Mouse (Mus musculus) thymus, postnatal 25 days (tissue): ENCODE measurements around the gene Spink4.

Experiments used
- DNase-seq: peaks from one replicate; pipeline ENCODE4 v3.0.0; 2022

Spink4 gene

DNA sequence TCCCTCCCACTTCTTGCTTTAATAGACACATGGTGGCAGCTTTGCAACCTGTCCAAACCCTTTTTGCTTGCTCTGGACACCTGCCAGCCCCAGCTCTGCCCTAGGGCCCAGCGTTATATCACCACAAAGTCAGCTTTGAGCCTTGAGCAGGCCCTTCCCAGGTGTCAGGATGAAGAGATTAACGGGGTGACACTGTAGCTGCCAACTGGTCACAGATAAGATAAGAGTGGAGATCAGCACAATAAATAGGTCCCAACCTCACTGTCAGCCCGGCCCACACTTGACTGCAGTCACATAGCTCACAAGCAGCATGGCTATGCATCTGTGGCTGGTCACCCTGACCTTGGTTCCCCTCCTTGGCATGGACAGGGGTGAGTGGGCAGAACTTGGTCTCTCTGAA lies at the start of gene Spink4:
Gene Spink4 (plus strand): TSS at position 268 of the 400 bp plus-strand sequence.
- no peak for DNase-seq

DNA sequence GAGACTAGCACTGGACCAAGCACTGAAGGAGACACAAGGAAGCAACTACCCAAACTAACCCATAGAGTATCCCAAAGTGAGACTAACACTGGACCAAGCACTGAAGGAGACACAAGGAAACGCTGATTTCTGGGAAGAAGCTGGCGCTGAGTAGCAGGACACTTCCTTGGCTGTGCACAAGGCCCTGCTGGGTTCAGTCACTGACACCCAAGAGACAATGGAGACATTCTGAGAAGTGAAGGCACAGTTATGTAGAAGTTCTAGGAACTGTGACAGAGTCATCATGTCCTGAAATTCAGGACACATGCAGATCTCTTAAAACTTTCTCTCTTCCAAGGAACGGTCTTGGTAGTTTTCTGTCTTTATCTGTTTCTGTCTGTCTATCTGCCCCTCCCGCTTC lies 49.6 kb upstream of the Spink4 start:
- DNase-seq: no peak

DNA sequence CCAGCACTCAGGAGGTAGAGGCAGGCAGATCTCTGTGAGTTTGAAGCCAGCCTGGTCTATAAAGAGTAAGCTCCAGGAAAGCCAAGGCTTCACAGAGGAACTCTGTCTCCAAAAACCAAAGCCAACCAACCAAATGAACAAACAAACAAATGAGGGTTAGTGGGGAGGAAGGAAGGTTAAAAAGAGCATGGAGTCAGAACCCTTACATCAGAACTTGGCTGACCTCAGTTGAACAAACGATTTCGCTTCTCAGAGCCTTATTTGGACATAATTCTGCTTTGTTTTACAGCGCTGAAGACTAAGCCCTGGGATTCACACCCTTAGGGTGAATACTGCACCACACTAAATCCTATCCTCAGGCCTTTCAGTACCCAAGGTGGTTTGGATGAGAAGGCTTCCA lies 47.7 kb upstream of the Spink4 start:
- no peak for DNase-seq

DNA sequence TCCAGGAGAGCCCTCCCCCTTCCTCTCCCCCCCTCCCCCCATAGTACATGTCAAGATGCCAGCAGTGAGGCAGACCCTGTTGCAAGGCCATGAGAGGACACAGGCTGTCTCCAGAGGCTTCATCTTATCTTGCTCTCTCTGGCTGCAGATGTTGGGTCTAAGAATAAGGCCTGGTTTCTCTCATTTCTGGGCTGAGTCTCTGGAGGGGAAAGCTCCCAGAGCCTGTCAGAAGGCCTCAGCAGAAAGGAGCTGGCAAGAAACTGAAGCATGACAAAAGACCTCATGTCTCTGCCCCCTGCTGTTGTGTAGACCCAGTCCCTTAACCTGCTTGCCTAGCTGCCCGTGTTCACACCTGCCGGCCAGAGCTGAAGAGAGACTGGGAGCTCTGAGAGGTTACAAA lies 46.5 kb upstream of the Spink4 start:
- DNase-seq: no peak

- DNase-seq: no peak
Measured at GRCm38 (mm10) chr4:40874151-40874600, 45.7 kb upstream of the Spink4 start.

DNA sequence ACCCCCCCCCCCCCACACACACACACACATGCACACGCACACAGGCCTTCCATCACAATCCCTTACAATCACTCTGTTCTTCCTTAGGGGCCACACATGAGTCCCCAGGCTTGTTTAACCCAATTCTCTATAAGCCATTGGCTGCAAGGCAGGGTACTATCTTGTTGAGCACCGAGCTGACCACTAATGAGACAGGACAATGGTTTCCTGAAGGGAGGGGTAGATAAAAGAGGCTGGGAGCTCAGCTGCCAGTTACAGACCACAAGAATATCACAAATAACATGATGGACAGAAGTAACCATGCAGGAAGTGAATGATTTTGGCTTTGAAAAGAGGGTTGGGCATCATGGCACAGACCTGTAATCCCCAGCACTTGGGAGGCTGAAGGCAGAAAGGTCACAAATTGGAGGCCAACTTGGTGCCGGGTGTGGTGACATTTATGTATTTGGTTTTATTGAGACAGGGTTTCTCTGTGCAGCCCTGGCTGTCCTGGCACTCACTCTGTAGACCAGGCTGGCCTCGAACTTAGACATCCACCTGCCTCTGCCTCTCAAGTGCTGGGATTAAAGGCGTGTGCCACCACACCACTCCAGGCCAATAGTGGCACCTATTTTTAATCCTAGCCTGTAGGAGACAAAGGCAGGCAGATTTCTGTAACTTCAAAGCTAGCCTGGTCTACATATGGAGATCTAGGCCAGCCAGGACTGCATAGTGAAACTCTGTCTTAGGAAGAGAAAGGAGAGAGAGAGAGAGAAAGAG lies 44.9 kb upstream of the Spink4 start:
- no peak for DNase-seq

DNA sequence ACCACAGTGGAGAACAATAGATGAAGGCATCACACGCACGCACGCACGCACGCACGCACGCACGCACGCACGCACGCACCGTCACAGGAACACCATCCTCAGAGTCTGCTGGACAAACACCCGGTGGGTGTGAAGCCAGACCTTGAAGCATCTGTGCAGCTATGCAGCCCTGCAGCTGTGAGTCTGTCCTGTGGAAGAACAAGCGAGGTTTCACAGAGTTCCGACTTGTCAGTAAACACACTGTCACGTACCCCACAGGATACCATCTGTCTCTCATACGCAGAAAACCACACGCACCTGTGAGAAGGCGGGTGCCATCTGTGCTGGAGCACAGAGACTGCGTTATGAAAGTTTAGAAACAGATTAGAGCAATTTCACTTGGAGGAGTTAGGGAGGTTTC lies 44.0 kb upstream of the Spink4 start:
- peak; percentile 85 for DNase-seq

DNA sequence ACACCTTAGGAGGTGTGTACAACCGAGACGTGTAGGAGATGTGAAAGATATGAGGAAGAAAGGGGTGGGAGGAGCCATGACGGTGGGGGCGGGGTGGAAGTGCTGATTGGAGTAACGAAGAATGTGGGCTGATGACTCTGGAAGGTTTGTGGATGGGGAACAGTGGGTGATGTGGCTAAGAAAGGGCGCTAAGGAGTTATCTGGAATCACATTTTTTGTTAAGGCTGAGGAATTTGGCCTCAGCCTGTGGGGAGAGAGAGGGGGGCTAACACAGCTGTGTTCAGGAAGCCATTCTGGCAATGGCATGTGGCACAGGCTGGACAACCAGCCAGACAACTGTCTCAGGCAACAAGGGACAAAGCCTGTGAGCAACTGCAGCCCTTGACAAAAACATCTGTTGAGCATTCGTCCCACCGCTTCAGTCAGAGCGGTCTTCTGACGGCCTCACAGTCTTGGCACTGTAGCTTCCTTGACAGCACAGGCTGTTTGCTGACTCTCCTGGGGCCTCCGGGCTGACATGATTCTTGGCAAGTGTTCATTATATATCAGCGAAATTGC lies 43.0 kb upstream of the Spink4 start:
- peak; percentile 42 for DNase-seq

- no peak for DNase-seq
Measured at GRCm38 (mm10) chr4:40877528-40877927, 42.3 kb upstream of the Spink4 start.

DNA sequence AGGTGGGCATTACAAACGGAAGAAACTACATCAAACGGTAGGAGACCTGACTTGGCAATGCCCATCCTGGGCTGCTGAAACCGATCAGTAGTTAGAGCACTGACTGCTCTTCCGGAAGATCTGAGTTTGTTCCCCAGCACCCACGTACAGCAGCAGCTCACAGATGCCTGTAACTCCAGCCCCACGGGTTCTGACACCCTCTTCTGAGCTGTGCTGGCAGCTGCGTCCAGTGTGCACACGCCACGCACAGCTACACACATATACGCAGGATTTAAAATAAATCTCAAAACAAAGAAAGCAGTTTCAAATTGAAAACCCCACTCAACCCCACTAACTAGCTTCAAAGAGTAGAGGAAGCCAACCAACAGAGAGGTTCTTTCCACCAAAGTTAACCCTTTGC lies 36.7 kb upstream of the Spink4 start:
- peak; percentile 25 for DNase-seq

GRCm38 (mm10) chr4:40884282-40885165 lies 35.3 kb upstream of the Spink4 start:
- DNase-seq: no peak

DNA sequence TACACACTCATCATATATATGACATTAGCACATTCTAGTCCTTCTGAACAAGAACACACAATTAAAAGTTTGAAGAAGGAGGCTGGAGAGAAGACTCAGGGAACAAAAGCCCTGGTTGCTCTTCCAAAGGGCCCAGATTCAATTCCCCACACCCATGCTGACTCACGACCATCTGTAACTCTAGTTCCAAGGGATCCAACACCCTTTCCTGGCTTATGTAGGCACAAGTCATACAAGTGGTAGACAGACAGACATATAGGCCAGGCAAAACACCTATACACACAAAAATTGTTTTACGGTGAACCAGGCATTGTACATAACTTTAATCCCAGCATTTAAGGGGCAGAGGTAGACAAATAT lies 34.7 kb upstream of the Spink4 start:
- no peak for DNase-seq

DNA sequence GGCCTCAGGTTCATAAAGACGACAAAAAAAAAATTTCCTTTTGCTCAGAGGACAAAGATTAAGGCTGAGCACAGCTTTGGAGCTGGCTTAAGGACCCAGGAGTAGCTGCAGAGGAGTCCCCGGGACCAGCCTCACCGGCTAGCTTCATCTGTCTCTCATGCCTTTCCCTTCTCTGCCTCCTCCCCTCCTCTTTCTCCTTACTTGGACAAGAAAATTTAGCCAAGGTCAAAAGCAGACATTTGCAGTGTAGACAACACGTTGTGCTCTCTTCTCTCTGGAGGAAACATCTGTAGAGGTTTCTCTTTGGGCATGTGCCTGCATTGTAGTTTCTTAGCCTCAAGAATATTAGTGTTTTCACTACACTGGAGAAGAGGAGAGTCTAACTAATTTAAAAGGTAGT lies 34.0 kb upstream of the Spink4 start:
- DNase-seq: no peak

- no peak for DNase-seq
Measured at GRCm38 (mm10) chr4:40888839-40889238, 31.0 kb upstream of the Spink4 start.

DNA sequence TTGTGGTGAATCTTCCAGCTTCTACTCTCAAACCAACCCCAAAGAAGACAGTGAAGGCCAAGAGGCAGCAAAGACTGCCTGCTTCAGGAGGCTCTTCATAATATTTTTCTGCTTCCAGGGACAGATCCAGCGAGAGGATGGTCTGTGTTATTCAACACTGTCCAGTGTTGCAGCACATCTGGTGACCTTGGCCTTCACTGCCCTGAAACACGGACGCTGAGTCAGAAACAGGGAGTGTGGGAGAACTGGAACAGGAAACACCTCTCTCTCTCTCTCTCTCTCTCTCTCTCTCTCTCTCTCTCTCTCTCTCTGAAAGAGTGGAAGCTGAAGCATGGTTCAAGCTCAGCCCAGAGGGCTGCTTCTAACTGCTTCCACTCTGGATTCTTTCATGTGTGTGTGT lies 30.6 kb upstream of the Spink4 start:
- DNase-seq: no peak

- no peak for DNase-seq
Measured at GRCm38 (mm10) chr4:40889983-40890382, 29.9 kb upstream of the Spink4 start.

GRCm38 (mm10) chr4:40891206-40891605 lies 28.6 kb upstream of the Spink4 start:
- DNase-seq: no peak

DNA sequence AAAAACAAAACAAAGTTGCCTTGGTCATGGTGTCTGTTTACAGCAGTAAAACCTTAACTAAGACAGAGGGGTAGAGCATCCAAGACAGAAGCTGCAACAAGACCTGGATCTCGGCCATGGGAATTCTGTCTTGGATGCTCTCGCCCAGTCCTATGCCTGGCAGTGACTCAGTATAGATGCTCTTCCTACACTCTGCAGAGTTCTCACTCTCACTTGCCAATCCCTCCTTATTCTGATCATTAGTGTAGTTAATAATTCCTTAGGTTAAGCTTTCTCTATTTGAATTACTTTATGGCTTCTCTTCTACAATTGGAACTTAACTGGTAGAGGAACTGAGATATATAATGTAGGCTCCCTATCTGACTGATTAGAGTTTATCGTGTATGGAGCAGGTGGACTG lies 24.7 kb upstream of the Spink4 start:
- no peak for DNase-seq

DNA sequence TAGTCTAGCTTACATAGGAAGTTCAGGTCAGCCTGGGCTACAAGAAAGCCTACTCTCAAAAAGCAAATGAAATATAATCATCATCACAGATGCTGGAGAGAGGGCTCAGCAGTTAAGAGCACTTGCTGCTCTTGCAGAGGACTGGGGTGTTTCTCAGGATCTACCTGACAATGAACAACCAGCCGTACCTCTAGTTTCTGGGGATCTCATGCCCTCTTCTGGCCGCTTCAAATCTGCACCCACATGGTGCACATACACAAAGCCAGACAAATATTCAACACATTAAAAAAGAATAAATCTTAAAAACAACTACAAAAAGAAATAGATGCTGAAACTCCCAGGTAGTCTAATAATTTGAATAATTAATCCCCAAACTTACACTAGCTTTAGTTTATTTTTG lies 24.2 kb upstream of the Spink4 start:
- DNase-seq: no peak

- DNase-seq: no peak
Measured at GRCm38 (mm10) chr4:40898476-40899044, 21.3 kb upstream of the Spink4 start.

GRCm38 (mm10) chr4:40899264-40899663 lies 20.6 kb upstream of the Spink4 start:
- DNase-seq: no peak

- DNase-seq: no peak
Measured at GRCm38 (mm10) chr4:40900071-40900470, 19.8 kb upstream of the Spink4 start.

DNA sequence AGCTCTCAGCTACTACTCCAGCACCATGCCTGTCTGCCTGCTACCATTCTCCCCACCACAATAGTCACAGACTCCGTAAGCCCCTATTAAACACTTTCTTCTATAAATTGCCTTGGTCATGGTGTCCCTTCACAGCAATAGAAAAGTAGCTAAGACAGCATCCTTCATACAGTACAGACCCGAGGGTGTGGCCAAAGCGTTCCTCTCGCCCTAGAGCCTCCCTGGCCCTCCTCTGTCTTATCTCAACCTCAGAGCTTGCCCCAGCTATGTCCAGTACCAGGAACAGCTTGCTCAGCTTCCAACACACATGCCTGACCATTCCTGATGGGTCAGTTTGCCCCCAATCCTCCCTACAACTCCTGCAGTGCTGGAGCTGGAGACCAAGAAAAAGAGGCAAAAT lies 19.2 kb upstream of the Spink4 start:
- DNase-seq: no peak

DNA sequence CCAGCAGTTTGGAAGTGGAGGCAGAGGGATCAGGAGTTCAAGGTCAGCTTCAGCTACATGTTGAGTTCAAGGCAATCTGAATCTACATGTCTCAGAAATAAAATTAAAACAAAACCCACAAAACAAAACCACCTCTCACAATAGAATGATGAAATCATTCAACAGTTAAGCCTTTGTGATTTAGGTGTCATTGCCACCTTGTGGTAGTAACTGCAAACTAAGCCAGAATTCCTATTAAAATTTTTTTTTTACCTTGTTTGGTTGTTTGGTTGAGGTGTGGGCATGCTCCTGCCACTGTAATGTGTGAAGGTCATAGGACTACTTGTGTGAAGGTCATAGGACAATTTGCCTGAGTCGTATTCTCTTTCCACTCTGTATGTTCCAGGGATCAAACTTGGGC lies 13.6 kb upstream of the Spink4 start:
- DNase-seq: peak; percentile 6
